Mouse (Mus musculus) kidney, embryonic 16.5 days (tissue): Measurements from ENCODE around the gene Hmga2. TPM values are rescaled to one million over a fixed set of nuclear protein-coding genes. Genes with fewer than 3 reads are reported as not detected.

ENCODE experiments used
- ATAC-seq: fragments of 200-750 bp; cut with Nextera tagmentation; 2 replicates; pipeline ENCODE4 v1.8.0; 2017; ENCODE audit warnings: moderate TSS enrichment; ENCODE audit not compliant: low FRiP score, low TSS enrichment
- H3K27ac ChIP-seq: fragments of 300-500 bp; sonication (generic); 2 replicates; pipeline ENCODE4 v1.5.1; 2014; ENCODE audit warnings: low read length
- H3K27me3 ChIP-seq: fragments of 300-500 bp; sonication (generic); 2 replicates; pipeline ENCODE4 v1.6.1; 2014; ENCODE audit warnings: low read length, control low read depth, mixed read lengths; ENCODE audit not compliant: insufficient read depth
- H3K36me3 ChIP-seq: fragments of 300-500 bp; sonication (generic); 2 replicates; pipeline ENCODE4 v1.6.1; 2014; ENCODE audit warnings: low read length, control low read depth, mixed read lengths; ENCODE audit not compliant: insufficient read depth
- H3K4me1 ChIP-seq: fragments of 300-500 bp; sonication (generic); 2 replicates; pipeline ENCODE4 v1.6.1; 2014; ENCODE audit warnings: low read length, control low read depth, mixed read lengths; ENCODE audit not compliant: insufficient read depth
- H3K4me2 ChIP-seq: fragments of 300-500 bp; sonication (generic); replicated peaks from 2 replicates; pipeline ENCODE4 v1.6.1; 2014; ENCODE audit warnings: low read depth, low read length
- H3K4me3 ChIP-seq: fragments of 300-500 bp; sonication (generic); 2 replicates; pipeline ENCODE4 v1.5.1; 2014; ENCODE audit warnings: mild to moderate bottlenecking, low read length
- H3K9ac ChIP-seq: fragments of 300-500 bp; sonication (generic); replicated peaks from 2 replicates; pipeline ENCODE4 v1.6.1; 2014; ENCODE audit warnings: low read length
- H3K9me3 ChIP-seq: fragments of 300-500 bp; sonication (generic); 2 replicates; pipeline ENCODE4 v1.6.1; 2016; ENCODE audit warnings: low read length, control low read depth
- WGBS: fragments of 180-500 bp; shearing (Covaris S2); extraction: QIAGEN DNeasy Blood & Tissue Kit; methylation state at CpG from one replicate; pipeline ENCODE4 v1.1.7; 2014; 5-methylcytosine and 5-hydroxymethylcytosine counted together
- polyA plus RNA-seq: library from polyadenylated mRNA; unstranded; fragments of >200 nt; fragmentation: Nextera tagmentation; extraction: Ambion mirVana; gene quantifications from 2 replicates; pipeline ENCODE4 v1.2.1, GENCODE M21; 2015

The Hmga2 gene
- polyA plus RNA-seq, 1 experiment from 2014 or later: 15.4 TPM

- Histone ChIP-seq H3K36me3 (no peaks in the 10 kb centered on the region; the same call in 1 of the 2 replicates), H3K4me2 (peak overlapping the region; percentile 30; the same call in 1 of the 2 replicates), H3K4me1 (peaks cover 78% of the 10 kb centered on the region), H3K4me3 (no peak overlapping the region), H3K27ac (peak overlapping the region; percentile 90), H3K27me3 (no peaks in the 10 kb centered on the region), H3K9me3 (no peaks in the 10 kb centered on the region), H3K9ac (no peak overlapping the region; the same call in 1 of the 2 replicates)
- WGBS: 10% methylated on average over 15 of the region's 15 CpGs
- peak; percentile 87 for ATAC-seq
These were observed 55.2 kb downstream of the Hmga2 start for GRCm38 (mm10) chr10:120420971-120421629.

- H3K36me3 ChIP-seq: peaks cover 9% of the 10 kb centered on the region; the same call in 1 of the 2 replicates
- H3K4me3 ChIP-seq: no peak overlapping the region
- no peak overlapping the region for H3K4me2 ChIP-seq
- H3K27me3 ChIP-seq: no peaks in the 10 kb centered on the region
- peak overlapping the region; percentile 92 for H3K27ac ChIP-seq
- 28% methylated on average over 16 of the region's 16 CpGs for WGBS
- H3K9me3 ChIP-seq: no peaks in the 10 kb centered on the region
- ATAC-seq: no peak
- H3K9ac ChIP-seq: 0 out of 2 replicates have a peak overlapping the region, but pooled peaks have one; percentile 34
- H3K4me1 ChIP-seq: peaks cover 87% of the 10 kb centered on the region
These were observed 57.3 kb downstream of the Hmga2 start for GRCm38 (mm10) chr10:120418738-120419523.

- Histone ChIP-seq H3K4me1 (peaks cover 82% of the 10 kb centered on the region), H3K27ac (peak overlapping the region; percentile 92), H3K9ac (peak overlapping the region; percentile 46), H3K9me3 (no peaks in the 10 kb centered on the region), H3K36me3 (peaks cover 12% of the 10 kb centered on the region; the same call in 1 of the 2 replicates), H3K4me3 (no peak overlapping the region; the same call in 1 of the 2 replicates), H3K4me2 (peak overlapping the region; percentile 38), H3K27me3 (no peaks in the 10 kb centered on the region)
- WGBS: 14% methylated on average over 7 of the region's 7 CpGs
- ATAC-seq: no peak
These were observed 58.1 kb downstream of the Hmga2 start for GRCm38 (mm10) chr10:120418211-120418610.

DNA sequence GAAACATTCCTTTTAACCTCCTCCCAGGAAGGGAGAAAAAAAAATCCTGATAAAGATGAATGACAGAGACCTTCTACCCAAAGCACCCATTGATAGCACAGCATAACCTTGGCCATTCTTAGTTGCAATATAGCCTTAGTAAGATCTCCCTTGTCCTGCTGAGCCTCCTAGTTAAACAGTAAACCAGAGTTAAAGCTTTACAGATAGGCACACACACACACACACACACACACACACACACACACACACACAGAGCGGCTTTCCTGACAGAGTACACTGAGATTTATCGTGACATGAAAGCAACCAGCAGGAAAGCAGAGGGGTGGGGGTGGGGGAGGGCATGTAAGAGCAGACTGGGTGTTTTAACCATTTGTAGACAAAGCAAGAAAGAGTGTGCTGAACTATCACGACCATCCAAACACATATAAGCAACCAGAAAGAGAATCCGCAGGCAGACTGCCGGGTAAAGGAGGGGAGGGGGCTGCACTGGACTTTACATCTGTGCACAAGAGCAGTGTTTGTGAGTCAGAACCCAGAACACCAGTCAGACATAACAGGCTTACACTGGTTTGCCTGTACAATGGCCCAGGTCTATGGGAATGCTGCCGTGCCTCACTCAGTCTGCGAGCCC lies 58.7 kb downstream of the Hmga2 start:
- Histone ChIP-seq H3K4me1 (peaks cover 80% of the 10 kb centered on the region), H3K4me2 (peak overlapping the region; percentile 38), H3K27ac (peak overlapping the region; percentile 92), H3K36me3 (peaks cover 12% of the 10 kb centered on the region; the same call in 1 of the 2 replicates), H3K9ac (peak overlapping the region; percentile 46), H3K4me3 (peak overlapping the region; percentile 5; the same call in 1 of the 2 replicates), H3K9me3 (no peaks in the 10 kb centered on the region), H3K27me3 (no peaks in the 10 kb centered on the region)
- ATAC-seq: peak; percentile 80
- WGBS: 6% methylated on average over 7 of the region's 7 CpGs

DNA sequence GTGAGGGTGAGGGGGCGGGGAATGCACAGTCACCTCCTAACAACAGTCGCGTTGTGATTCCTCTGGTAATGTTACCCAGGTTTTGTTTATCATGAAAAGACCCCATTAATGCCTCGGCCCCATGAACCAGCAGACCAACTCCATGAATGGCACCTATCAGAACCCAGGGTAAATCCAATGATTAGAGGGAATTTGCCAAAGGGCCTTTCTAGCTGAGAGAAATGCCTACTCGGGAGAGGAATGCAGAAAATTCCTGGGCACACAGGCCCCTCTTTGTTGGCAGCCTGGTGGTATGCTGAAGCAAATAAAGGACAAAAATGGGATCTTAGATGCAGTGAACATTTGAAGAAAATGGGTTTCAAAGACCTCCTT lies 59.2 kb downstream of the Hmga2 start:
- 27% methylated on average over 5 of the region's 5 CpGs for WGBS
- ATAC-seq: no peak
- H3K9ac ChIP-seq: no peak overlapping the region; the same call in 1 of the 2 replicates

DNA sequence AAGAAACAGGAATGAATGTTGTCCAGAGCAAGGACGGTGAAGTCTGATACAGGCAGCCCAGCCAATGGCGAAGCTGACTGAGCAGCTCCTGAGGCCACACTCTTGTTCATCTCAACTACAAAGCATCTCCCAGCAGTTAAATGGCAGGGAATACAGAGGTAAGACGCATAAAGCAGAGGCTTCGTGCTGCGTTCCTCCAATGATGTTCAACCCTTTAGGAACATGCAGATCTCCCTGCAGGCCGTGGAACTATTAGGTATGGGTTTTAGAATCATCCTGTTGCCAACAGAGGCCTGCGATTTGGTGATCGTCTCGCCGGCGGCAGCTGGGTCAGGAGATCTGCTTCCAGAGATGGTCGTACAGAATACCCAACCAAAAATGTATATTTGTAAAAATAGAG lies 59.6 kb downstream of the Hmga2 start:
- Histone ChIP-seq H3K27ac (peak overlapping the region; percentile 92), H3K27me3 (no peaks in the 10 kb centered on the region), H3K4me3 (no peak overlapping the region), H3K9me3 (no peaks in the 10 kb centered on the region), H3K9ac (no peak overlapping the region), H3K4me2 (no peak overlapping the region), H3K36me3 (peaks cover 15% of the 10 kb centered on the region; the same call in 1 of the 2 replicates), H3K4me1 (peaks cover 77% of the 10 kb centered on the region)
- no peak for ATAC-seq
- 80% methylated on average over 12 of the region's 12 CpGs for WGBS

More for the DNA sequence above, 59.2 kb downstream of the Hmga2 start:
- H3K4me1 ChIP-seq: peaks cover 77% of the 10 kb centered on the region
- H3K36me3 ChIP-seq: peaks cover 13% of the 10 kb centered on the region; the same call in 1 of the 2 replicates
- no peaks in the 10 kb centered on the region for H3K9me3 ChIP-seq
- no peaks in the 10 kb centered on the region for H3K27me3 ChIP-seq
- H3K27ac ChIP-seq: peak overlapping the region; percentile 92
- H3K4me3 ChIP-seq: no peak overlapping the region
- H3K4me2 ChIP-seq: peak overlapping the region; percentile 38

DNA sequence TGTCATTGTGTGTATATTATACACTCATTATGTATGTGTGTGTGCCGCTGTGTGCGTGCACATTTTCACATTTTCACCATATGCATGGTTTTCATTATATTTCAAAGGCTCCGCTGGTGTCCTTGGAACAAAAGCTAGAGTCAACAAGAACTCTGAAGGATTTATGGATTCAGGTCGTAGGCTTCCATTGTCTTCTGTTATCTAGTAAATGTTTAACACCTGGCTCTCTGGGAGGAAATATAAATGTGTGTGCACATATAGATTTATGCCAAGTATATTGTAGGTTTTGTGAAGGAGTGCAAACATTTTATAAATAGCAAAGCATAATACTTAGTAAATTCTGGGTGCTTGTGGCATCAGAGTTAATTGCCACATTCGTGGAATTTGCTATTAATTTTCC lies 64.1 kb downstream of the Hmga2 start:
- Histone ChIP-seq H3K36me3 (peaks cover 15% of the 10 kb centered on the region; the same call in 1 of the 2 replicates), H3K4me3 (no peak overlapping the region), H3K9ac (no peak overlapping the region), H3K9me3 (no peaks in the 10 kb centered on the region), H3K27me3 (no peaks in the 10 kb centered on the region), H3K27ac (no peak overlapping the region), H3K4me2 (no peak overlapping the region), H3K4me1 (peaks cover 46% of the 10 kb centered on the region)
- 55% methylated on average over 5 of the region's 5 CpGs for WGBS
- no peak for ATAC-seq

- ATAC-seq: no peak
- H3K27ac ChIP-seq: no peak overlapping the region
- no peak overlapping the region for H3K4me3 ChIP-seq
- H3K36me3 ChIP-seq: peaks cover 15% of the 10 kb centered on the region; the same call in 1 of the 2 replicates
- no peak overlapping the region for H3K4me2 ChIP-seq
- H3K27me3 ChIP-seq: no peaks in the 10 kb centered on the region
- no peak overlapping the region for H3K9ac ChIP-seq
- H3K4me1 ChIP-seq: peaks cover 40% of the 10 kb centered on the region
- H3K9me3 ChIP-seq: no peaks in the 10 kb centered on the region
- WGBS: 71% methylated on average over 4 of the region's 4 CpGs
These were observed 65.3 kb downstream of the Hmga2 start for GRCm38 (mm10) chr10:120410958-120411357.

DNA sequence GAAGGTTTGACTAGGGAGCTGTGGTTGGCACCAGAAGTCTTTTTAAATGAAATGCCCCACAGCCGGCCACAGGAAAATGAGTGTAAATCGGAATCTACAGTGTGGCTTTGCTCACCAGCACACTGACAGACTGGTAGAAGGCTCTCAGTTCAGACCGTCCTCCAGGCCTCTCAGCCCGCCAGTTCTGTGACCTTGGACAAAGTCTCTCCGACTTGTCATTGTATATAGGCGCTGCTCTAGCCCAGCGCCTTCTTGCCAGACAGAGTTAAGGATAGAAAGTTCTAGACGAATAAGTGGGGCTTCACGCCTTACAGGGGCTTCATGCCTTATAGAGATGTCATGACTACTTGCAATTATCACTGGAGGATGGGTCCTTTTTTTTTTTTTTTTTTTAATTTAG lies 67.1 kb downstream of the Hmga2 start:
- Histone ChIP-seq H3K36me3 (peaks cover 6% of the 10 kb centered on the region; the same call in 1 of the 2 replicates), H3K9ac (no peak overlapping the region), H3K9me3 (no peaks in the 10 kb centered on the region), H3K4me3 (no peak overlapping the region), H3K4me1 (peaks cover 27% of the 10 kb centered on the region), H3K4me2 (no peak overlapping the region), H3K27me3 (no peaks in the 10 kb centered on the region), H3K27ac (no peak overlapping the region)
- 75% methylated on average over 9 of the region's 9 CpGs for WGBS
- ATAC-seq: no peak; the same call in 1 of the 2 replicates
